Mouse (Mus musculus) heart, embryonic 14.5 days (tissue): ENCODE results near the gene Nf1. TPM values are rescaled to one million over a fixed set of nuclear protein-coding genes. Genes with fewer than 3 reads are reported as not detected.

Experiments used
- ATAC-seq: fragments of 200-750 bp; cut with Nextera tagmentation; 2 replicates; pipeline ENCODE4 v1.8.0; 2017; ENCODE audit warnings: low read depth, moderate TSS enrichment; ENCODE audit not compliant: insufficient number of reproducible peaks, insufficient read depth, low FRiP score
- H3K27ac ChIP-seq, 2 experiments: fragments of 200-500 bp in 1 of 2; fragments of 300-500 bp in 1 of 2; sonication (generic) in 1 of 2; replicated peaks in 1 of 2; 2 replicates each; pipeline ENCODE4 v1.5.1; 2012 to 2014; ENCODE audit warnings: low read depth in 2 of 2, low read length in 2 of 2, control low read depth in 1 of 2, mild to moderate bottlenecking in 1 of 2, mixed read lengths in 1 of 2; ENCODE audit not compliant: control insufficient read depth in 1 of 2, insufficient read depth in 1 of 2
- H3K27me3 ChIP-seq: fragments of 300-500 bp; sonication (generic); 2 replicates; pipeline ENCODE4 v1.6.1; 2014; ENCODE audit warnings: mild to moderate bottlenecking, low read length, control low read depth; ENCODE audit not compliant: control insufficient read depth, insufficient read depth
- H3K36me3 ChIP-seq: fragments of 300-500 bp; sonication (generic); 2 replicates; pipeline ENCODE4 v1.6.1; 2014; ENCODE audit warnings: mild to moderate bottlenecking, control low read depth, low read length, mixed read lengths; ENCODE audit not compliant: control insufficient read depth, insufficient read depth
- H3K4me1 ChIP-seq, 2 experiments: fragments of 200-500 bp in 1 of 2; fragments of 300-500 bp in 1 of 2; sonication (generic) in 1 of 2; 2 replicates each; pipeline ENCODE4 v1.6.1; 2012 to 2014; ENCODE audit warnings: low read length in 2 of 2, control low read depth in 1 of 2, mixed read lengths in 1 of 2; ENCODE audit not compliant: control insufficient read depth in 2 of 2, insufficient read depth in 2 of 2
- H3K4me2 ChIP-seq: fragments of 300-500 bp; sonication (generic); 2 replicates; pipeline ENCODE4 v1.6.1; 2014; ENCODE audit warnings: mild to moderate bottlenecking, low read length
- H3K4me3 ChIP-seq, 2 experiments: fragments of 200-500 bp in 1 of 2; fragments of 300-500 bp in 1 of 2; sonication (generic) in 1 of 2; 2 replicates each; pipeline ENCODE4 v1.5.1; 2012 to 2014; ENCODE audit warnings: low read length in 2 of 2, mild to moderate bottlenecking in 2 of 2, control low read depth in 1 of 2, low read depth in 1 of 2, moderate library complexity in 1 of 2; ENCODE audit not compliant: control insufficient read depth in 1 of 2, insufficient read depth in 1 of 2
- H3K9ac ChIP-seq: fragments of 300-500 bp; sonication (generic); 2 replicates; pipeline ENCODE4 v1.6.1; 2014; ENCODE audit warnings: mild to moderate bottlenecking, low read length
- H3K9me3 ChIP-seq: fragments of 300-500 bp; sonication (generic); 2 replicates; pipeline ENCODE4 v1.6.1; 2016; ENCODE audit warnings: low read length, control low read depth; ENCODE audit not compliant: control insufficient read depth
- WGBS: fragments of 180-500 bp; shearing (Covaris S2); extraction: QIAGEN DNeasy Blood & Tissue Kit; methylation state at CpG from one replicate; pipeline ENCODE4 v1.1.7; 2014; 5-methylcytosine and 5-hydroxymethylcytosine counted together
- polyA plus RNA-seq: library from polyadenylated mRNA; unstranded; fragments of >200 nt; fragmentation: Nextera tagmentation; extraction: Ambion mirVana; gene quantifications from 2 replicates; pipeline ENCODE4 v1.2.1, GENCODE M21; 2014

The Nf1 gene
- polyA plus RNA-seq, 1 experiment from 2014 or later, result 7.7 TPM

DNA sequence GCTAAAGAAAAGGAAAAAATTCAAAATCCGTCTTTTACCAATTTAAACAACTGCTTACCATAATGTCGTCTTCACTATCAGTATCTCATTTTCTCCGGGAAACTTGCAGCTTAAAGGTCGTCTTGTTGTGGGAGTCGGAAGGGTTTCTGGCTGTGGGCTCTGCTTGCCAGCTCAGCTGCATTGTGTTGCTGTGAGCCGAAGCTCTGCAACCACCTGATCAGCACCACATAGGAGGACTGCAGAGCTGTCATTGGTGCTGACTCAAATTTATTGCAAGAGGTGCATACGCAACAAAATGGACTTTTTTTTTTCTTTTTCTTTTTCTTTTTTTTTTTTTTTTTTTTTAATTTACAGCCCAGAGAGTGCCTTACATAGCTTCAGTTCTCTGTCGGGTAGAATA is 164.4 kb downstream of the Nf1 start, which contains the start of gene Omg:
Omg (minus strand) TSS at position 240 of the 400 bp plus-strand sequence.
- no peak for ATAC-seq
- no peaks in the 10 kb centered on the region for H3K4me1 ChIP-seq
- WGBS, result 59% methylated on average over 8 of the region's 8 CpGs

GRCm38 (mm10) chr11:79504506-79504905 is 165.0 kb downstream of the Nf1 start:
- H3K9me3 ChIP-seq, result no peaks in the 10 kb centered on the region
- H3K27ac ChIP-seq, result no peak overlapping the region
- H3K4me1 ChIP-seq, result no peaks in the 10 kb centered on the region
- H3K9ac ChIP-seq, result no peak overlapping the region
- no peak overlapping the region for H3K4me2 ChIP-seq
- H3K4me3 ChIP-seq, result no peak overlapping the region
- H3K36me3 ChIP-seq, result 0 out of 2 replicates have a peak, but pooled peaks cover 3% of the 10 kb centered on the region
- ATAC-seq, result no peak
- H3K27me3 ChIP-seq, result no peaks in the 10 kb centered on the region
- 89% methylated on average over 7 of the region's 7 CpGs for WGBS

More for the DNA sequence above, 164.4 kb downstream of the Nf1 start, which contains the start of gene Omg:
- no peak within 1 kb of the TSS for H3K4me3 ChIP-seq
- 0 out of 2 replicates have a peak, but pooled peaks cover 3% of the 10 kb centered on the region for H3K36me3 ChIP-seq
- no peak within 1 kb of the TSS for H3K4me2 ChIP-seq
- H3K27ac ChIP-seq, result no peak within 1 kb of the TSS
- no peaks in the 10 kb centered on the region for H3K9me3 ChIP-seq
- H3K27me3 ChIP-seq, result no peaks in the 10 kb centered on the region
- no peak within 1 kb of the TSS for H3K9ac ChIP-seq

DNA sequence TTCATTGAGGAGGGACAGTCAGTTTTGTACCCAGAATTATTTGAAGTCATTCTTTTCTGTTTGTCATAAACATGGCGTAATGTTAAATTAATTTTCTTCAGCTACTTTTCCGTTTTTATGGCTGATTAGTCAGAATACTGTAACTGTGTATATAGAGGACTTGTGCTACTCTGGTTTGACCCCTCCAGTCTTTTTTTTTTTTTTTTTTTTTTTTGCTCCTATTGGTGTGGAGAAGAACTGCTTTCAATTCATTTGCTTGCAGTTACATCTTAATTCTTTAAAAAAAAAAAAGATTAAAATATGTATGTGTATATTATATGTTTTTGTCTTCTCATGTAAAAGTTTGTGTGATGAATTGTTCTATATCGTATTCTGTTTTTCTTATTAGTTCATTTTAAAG is 172.5 kb downstream of the Nf1 start:
- no peak overlapping the region for H3K27ac ChIP-seq
- 94% methylated on average over 3 of the region's 3 CpGs for WGBS
- no peak for ATAC-seq

DNA sequence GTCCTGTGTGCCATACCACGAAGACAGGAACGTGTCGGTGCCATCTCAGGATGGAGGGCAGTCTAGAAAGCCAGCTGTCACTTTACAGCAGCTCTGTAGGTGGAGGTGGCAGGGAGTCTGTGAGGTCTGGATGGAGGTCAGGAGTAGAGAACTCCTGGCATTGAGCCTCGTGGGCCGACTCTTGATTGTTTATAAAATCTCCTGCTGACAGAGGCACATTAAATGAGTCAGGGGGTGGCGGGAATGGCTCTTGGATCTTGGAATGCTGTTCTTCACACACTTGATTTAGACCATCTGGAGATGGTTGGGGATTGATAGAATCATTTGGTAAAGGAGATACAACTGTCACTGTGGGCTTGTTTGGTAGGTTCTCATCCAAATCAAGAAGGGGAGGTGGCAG is 175.8 kb downstream of the Nf1 start:
- Histone ChIP-seq H3K27me3 (no peaks in the 10 kb centered on the region), H3K4me3 (no peak overlapping the region), H3K9ac (no peak overlapping the region), H3K9me3 (no peaks in the 10 kb centered on the region), H3K4me1 (no peaks in the 10 kb centered on the region), H3K27ac (no peak overlapping the region), H3K36me3 (no peaks in the 10 kb centered on the region), H3K4me2 (no peak overlapping the region)
- 77% methylated on average over 6 of the region's 6 CpGs for WGBS
- ATAC-seq, result no peak

More for the DNA sequence above, 172.5 kb downstream of the Nf1 start:
- H3K4me3 ChIP-seq, result no peak overlapping the region
- no peaks in the 10 kb centered on the region for H3K27me3 ChIP-seq
- no peaks in the 10 kb centered on the region for H3K36me3 ChIP-seq
- H3K9ac ChIP-seq, result no peak overlapping the region
- no peaks in the 10 kb centered on the region for H3K9me3 ChIP-seq
- no peak overlapping the region for H3K4me2 ChIP-seq
- no peaks in the 10 kb centered on the region for H3K4me1 ChIP-seq

GRCm38 (mm10) chr11:79515798-79516197 is 176.3 kb downstream of the Nf1 start:
- no peak for ATAC-seq
- 94% methylated on average over 2 of the region's 2 CpGs for WGBS
- no peaks in the 10 kb centered on the region for H3K4me1 ChIP-seq
- no peaks in the 10 kb centered on the region for H3K36me3 ChIP-seq
- no peak overlapping the region for H3K4me3 ChIP-seq
- no peak overlapping the region for H3K9ac ChIP-seq
- H3K9me3 ChIP-seq, result no peaks in the 10 kb centered on the region
- H3K4me2 ChIP-seq, result no peak overlapping the region
- H3K27me3 ChIP-seq, result no peaks in the 10 kb centered on the region
- no peak overlapping the region for H3K27ac ChIP-seq

GRCm38 (mm10) chr11:79519299-79519698 is 179.8 kb downstream of the Nf1 start:
- Histone ChIP-seq H3K9me3 (no peaks in the 10 kb centered on the region), H3K9ac (no peak overlapping the region), H3K36me3 (0 out of 2 replicates have a peak, but pooled peaks cover 3% of the 10 kb centered on the region), H3K4me3 (no peak overlapping the region), H3K4me1 (no peaks in the 10 kb centered on the region; a peak in 1 of 4 replicates), H3K27ac (no peak overlapping the region), H3K4me2 (no peak overlapping the region), H3K27me3 (no peaks in the 10 kb centered on the region)
- ATAC-seq, result no peak
- 91% methylated on average over 6 of the region's 6 CpGs for WGBS

GRCm38 (mm10) chr11:79519878-79520291 is 180.4 kb downstream of the Nf1 start:
- H3K4me2 ChIP-seq, result no peak overlapping the region
- no peak overlapping the region for H3K9ac ChIP-seq
- H3K36me3 ChIP-seq, result 0 out of 2 replicates have a peak, but pooled peaks cover 3% of the 10 kb centered on the region
- no peak overlapping the region for H3K27ac ChIP-seq
- WGBS, result 71% methylated on average over 1 of the region's 1 CpGs
- H3K27me3 ChIP-seq, result no peaks in the 10 kb centered on the region
- H3K9me3 ChIP-seq, result no peaks in the 10 kb centered on the region
- H3K4me1 ChIP-seq, result no peaks in the 10 kb centered on the region; a peak in 1 of 4 replicates
- H3K4me3 ChIP-seq, result no peak overlapping the region
- ATAC-seq, result no peak

DNA sequence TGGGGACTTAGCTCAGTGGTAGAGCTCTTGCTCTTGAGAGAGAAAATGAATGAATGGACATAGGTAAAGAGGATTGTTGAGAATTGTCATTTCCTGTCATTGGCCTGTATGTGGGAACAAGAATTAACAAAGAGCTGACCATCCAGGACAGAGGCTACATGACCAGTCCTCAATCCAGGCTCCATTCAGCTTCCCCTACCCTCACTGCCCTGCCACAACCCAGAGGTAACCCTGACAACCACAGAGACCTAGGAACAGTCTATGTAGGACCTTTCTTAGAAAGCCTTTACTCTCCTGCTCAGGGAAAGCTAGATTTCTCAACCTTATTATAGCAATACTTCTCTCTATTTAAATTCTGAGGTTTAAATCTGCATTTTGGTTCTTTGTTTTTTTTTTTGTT is 181.3 kb downstream of the Nf1 start:
- Histone ChIP-seq H3K27ac (no peak overlapping the region), H3K9ac (no peak overlapping the region), H3K27me3 (no peaks in the 10 kb centered on the region), H3K4me2 (no peak overlapping the region), H3K36me3 (0 out of 2 replicates have a peak, but pooled peaks cover 3% of the 10 kb centered on the region), H3K4me1 (no peaks in the 10 kb centered on the region; a peak in 1 of 4 replicates), H3K4me3 (no peak overlapping the region), H3K9me3 (no peaks in the 10 kb centered on the region)
- no peak for ATAC-seq
